Mouse (Mus musculus) left cerebral cortex, postnatal 14 days (tissue): Measurements from ENCODE around the gene Mybph. TPM values are rescaled to one million over a fixed set of nuclear protein-coding genes. Genes with fewer than 3 reads are reported as not detected.

ENCODE experiments used
- DNase-seq, 2 experiments: peaks; one replicate each; pipeline ENCODE4 v3.0.0; 2021 to 2022; ENCODE audit warnings: low spot score in 2 of 2, mixed read lengths in 1 of 2
- intact Hi-C: fragments of 180-260 bp; cut with DNase I; formaldehyde crosslinking; loops from one replicate; pipeline ENCODE4 v1.15.1; 2025
- total RNA-seq, 2 experiments: library from RNA; stranded (reverse); gene quantifications; 2 replicates each; pipeline ENCODE4 v1.2.3; 2021

Gene Mybph
- total RNA-seq, 2 experiments from 2014 or later = not detected

DNA sequence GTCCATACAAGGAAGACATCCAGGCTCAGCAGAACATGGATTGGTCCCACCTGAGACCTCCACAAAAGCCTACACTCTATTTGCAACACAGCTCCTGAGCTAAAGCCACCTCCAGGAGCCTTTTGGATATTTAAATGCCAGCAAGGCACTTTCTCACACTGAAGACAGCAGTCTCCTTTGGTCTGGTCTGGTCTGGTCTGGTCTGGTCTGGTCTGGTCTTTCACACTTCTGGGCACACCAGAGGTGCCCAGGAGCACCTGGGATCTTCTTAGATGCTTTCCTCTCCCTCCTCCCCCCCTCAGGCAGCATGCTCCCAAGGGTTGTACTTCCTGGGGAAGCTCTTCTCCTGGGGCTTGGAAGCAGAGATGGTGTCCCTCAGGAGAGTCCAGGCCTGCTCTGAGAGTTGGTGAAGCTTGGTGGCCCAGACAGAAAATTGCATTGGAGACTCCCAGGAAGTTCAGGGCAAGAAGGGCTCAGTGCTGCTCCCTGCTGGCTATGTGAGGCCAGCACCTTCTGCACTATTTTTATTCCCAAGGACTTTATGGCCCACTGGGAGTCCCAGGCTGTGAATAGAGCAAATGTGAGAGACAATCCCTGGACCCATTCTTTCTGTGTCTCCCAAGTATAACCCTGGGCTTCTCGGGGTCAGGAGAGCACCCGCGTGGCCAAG is 8.6 kb downstream of the Mybph start:
- intact Hi-C loops = loop anchor here (5.0 kb wide), 1 partner anchor 130 kb away; the partner anchor contains the start of gene Ppfia4
- DNase-seq = peak; percentile 57 to 77

DNA sequence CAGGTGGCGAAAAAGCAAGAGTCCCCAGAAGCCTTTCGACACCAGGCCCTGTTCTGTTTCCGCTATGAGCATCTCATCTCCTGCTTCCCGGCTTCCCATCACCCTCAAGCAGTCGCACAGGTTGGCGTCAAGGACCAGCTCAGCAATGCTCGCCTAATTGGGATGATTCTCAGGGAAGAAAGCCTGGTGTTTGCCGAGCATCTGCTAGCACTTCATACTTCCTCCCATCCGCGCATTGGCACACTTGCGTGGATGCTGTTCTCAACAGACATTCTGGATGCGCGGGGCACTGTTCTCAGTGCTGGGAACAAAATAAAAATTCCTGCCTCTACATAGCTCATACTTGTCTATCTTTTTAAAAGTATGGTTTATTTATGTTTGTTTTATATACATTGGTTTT is 11.0 kb downstream of the Mybph start:
- intact Hi-C loops = loop anchor here (5.0 kb wide), 1 partner anchor 128 kb away; the partner anchor contains the start of gene Ppfia4
- peak; percentile 66 to 73 for DNase-seq

DNA sequence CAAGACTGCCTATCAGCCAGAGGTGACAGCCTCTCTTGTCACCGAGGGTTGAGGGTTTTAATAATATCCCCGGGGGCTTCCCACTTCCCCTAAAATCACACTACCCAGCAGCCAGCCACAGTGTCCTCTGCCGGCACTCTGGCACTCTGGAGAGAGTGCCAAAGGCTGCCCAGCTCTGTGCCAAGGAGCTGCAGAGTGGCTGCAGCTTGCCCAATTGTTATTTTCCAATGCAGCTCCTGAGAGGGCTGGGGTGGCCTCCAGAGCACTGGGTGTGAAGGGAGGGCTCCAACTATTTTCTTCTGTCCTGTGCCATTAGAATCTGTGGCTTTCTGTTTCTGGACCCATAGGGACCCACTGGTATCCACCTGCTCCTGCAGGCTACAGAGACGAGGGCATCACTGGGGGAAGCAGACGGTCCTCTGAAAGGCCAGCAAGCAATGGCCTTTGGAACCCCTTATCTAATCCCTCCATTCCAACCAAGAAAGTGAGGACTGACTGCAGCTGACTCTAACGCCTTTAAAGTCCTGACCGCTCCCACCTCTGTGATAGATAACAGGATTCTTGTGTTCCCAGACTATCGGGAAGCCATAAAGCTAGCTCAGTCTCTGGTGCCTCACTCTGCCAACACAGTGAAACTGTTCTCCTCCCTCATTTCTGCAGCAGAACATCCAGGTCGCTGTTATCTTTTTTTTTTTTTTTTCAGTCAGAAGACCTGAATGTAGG is 12.2 kb downstream of the Mybph start:
- peak in 1 of 2 experiments; percentile 36 for DNase-seq
- intact Hi-C loops = no loop called here

DNA sequence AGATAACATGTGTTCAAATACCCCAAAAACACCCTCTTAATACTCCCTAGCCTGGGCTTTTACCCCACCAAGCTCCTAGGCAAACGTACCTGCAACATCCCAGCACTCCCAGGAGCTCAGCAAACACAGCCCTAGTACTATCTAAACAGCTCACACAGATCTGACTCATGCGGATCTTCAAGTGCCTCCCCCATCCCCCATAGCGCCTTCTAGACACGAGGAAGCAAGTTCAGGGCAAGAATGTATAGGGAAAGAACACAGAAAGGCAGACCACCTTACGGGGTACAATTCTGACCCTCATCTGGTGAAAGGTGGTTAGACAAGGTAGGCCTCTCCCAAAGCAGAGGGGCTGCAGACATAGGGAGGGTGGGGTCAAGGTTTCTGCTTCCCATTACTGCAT is 12.8 kb downstream of the Mybph start:
- DNase-seq = no peak
- intact Hi-C loops = no loop called here

DNA sequence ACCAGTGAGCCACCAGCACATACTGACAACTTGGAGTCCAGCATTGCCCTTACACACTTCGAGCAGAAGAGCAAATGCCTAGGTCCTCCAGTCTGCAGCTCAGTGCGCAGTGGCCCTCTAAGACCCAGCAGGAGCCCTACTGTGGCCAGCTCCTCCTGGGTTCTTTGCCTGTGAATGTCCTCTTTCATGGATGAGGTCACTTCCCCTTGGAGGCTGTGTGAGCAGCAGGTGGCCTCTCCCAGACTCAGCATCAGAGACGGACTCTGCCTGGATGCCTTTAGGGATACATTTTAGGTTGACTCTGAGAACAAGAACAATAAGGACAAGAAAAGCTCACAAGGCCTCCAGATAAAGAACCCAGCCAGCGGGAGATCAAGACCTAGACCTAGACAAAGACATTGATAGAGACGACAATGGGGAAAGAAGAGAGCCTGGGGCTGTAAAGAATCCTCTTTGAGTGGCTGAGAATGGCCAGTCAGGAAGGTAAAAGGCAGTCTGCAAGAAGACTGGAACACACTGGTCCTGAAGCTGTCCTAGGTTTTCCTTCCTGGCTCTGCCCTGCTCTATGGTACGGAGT is 17.0 kb downstream of the Mybph start:
- no peak for DNase-seq
- intact Hi-C loops = no loop called here

DNA sequence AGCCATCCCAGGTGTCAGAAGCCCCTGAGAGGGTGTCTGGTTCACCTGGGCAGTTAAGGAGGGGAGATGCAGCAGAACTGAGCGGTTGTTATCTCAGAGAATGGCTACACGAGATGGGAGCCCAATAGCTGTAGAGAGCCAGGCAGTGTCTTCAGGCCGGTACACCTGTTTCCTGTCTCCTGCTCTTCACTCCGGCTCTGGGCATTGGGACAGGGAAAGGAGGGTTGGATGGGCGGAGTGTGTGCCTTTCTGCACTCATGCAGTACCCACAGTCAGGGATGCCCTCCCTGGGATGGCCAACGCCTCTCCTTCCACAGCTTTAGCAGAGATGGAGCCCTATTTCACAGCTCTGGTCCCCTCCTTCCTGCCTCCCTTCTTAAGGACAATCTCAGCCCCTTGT is 17.8 kb downstream of the Mybph start:
- intact Hi-C loops = no loop called here
- no peak for DNase-seq

DNA sequence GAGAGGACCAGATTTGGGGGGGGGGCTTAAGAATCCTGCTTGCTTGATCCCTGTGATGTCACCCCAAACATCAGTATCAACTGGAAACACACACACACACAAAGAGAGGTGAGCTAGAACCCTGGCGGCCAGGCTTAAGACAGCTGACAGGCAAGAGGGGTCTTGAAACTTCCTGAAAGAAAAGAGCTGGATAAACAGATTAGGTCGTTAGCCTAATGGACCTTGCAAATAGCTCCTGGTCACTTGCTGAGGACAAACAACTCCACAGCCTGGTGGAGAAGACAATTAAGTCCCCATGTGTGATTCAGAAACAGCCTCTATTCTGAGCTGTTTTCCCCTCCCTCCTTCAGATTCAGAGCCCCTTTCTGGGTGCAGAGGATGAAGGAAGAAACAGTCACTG is 18.4 kb downstream of the Mybph start:
- no peak for DNase-seq
- intact Hi-C loops = no loop called here

DNA sequence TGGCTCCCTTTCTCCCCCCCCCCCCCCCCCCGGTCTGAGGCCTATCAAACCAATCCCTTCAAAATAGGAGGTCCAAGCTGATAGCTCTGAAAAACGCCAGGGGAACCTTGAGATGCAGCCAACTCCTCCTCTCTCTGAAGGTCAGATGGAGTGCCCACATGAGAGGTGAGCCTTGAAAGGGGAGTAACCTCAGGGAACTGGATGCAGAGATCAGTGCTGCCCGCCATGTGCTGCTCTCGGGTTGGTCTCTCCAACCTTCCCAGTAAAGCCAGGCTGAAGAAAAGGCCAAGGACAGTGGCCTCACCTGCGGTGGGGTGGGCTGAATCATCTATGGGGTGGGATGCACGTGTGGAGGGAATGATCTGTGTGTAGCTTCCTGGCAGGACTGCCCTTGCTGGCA is 19.1 kb downstream of the Mybph start:
- DNase-seq = no peak
- intact Hi-C loops = no loop called here

DNA sequence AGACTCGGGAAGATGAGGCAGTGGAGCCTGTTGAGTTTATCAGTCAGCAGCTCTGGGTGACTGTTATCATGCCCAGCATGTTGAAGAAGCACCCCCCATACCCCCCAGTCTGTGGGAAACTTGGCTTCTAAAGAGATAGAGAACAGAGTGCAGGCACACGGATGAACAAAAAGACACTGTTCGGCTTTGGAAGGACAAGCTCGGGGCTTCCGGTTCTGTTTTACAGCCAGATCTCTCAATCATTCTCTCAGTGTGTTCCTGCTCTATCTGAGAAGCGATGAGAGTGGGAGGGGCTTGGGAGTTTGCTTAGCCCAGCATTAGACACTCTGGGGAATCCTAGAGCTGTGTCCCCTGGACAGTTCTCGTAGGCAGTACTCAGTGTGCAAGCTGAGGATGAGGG is 20.2 kb downstream of the Mybph start:
- no peak for DNase-seq
- intact Hi-C loops = no loop called here

DNA sequence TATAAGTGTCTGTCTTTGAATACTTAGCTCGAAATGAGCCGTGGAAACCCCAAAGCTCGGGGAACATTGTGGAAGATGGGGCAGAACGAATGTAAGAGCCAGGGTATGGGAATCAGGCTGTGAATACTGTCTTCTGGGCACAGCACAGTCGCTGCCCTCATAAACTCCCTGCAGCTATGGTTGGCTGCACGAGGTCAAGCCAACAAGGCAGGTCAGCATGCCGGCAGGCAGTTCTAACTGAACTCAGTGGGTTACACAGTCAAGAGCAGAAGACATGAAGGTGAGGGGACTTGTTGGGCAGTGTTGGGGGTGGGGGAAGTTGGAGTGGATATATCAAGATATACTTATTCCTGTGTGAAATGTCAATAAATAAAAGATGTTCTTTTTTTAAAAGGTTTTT is 21.8 kb downstream of the Mybph start:
- intact Hi-C loops = no loop called here
- DNase-seq = no peak

DNA sequence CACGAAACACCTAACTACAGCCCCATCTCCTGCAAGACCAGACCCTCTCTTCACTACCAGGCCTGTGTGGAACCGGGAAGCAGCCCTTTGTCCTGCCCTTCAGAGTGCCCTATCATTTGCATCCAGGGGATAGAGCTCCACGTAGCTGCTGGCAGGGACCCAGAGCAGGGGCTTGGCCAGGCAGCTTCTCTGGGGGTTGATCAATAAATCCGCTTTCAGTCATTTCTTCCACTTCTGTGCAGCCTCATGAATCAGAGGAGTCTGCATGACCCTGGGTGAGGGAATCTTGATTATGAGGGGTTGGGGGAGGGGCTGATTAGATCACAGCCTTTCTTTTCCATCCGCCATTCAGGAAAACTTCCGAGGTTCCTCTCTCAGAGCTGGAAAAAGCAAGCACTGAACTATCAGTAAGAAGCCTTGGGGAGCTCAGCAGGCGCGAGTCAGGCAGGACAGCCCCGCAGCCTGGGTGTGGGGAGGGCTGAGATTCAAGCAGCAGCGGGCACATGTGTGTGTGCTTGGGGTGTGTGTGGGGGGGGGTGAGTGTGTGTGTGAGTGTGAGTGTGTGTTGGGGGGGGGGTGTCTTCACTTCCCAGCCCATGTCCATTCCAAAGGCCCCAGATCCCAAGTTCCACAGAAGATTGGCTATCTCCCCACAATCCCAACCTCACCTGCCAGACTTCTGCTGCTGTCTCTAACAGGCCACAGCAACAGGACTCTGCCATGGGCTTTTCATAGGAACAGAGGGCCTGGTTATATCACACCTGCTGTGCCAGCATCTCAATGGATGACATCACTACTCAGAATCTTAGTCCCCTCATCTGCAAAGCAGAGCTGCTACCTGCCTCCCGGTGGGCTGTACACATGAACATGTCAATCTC is 22.7 kb downstream of the Mybph start:
- intact Hi-C loops = no loop called here
- DNase-seq = no peak

DNA sequence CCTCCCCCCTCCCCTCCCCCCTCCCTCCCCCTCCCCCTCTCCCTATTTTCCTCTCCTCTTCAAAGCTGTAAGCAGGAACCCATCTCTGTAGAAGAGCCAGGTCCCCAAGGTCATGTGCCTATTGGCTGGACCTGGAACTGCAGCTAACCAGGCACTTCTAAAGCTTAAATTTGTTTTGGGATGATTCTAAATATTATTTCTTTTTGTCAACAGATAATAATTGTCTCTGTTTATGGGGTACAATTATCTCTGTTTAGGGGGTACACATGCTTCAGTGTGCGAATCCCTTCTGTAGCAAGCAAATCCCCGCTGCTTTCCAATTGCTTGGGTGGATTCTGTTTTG is 23.4 kb downstream of the Mybph start:
- intact Hi-C loops = no loop called here
- DNase-seq = no peak

DNA sequence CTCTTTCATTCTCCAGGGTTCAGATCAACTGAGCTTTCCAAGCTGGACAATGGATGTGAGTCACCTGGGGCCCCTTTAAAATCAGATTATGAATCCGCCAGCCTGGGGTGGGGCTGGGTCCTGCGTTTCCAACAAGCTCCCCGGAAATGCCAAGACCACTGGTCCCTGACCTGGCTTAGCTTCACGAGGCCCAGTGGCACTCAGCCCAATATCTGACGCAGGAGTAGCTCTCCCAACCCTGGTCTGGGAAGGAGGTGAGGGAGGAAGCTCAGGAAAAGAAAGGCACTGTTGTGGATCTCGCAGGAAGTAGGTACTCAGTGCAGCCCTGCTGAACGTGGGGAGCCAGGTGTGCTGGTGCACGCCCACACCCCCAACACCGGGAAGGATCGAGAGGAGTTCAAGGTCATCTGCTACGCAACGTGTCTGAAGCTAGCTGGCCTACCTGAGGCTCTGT is 23.8 kb downstream of the Mybph start:
- no peak for DNase-seq
- intact Hi-C loops = no loop called here

DNA sequence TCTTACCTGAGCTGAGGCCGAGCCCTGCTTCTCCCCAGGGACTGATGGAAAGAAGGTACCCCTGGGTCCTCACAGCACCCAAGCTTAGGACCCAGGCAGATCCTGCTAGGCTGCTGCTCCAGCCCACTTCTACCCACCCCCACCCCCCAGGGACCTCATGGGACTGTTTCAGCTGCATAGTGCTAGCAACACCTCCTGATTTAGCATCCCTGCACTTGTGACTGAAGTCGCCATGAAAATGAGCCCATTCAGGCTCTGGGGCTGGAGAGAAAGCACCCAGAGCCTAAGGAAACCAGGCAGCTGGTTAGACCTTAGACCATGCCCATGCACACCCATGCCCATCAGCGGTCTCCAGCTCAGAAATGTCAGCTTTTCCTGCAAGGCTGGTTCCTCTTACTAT is 24.7 kb downstream of the Mybph start:
- intact Hi-C loops = no loop called here
- no peak for DNase-seq

DNA sequence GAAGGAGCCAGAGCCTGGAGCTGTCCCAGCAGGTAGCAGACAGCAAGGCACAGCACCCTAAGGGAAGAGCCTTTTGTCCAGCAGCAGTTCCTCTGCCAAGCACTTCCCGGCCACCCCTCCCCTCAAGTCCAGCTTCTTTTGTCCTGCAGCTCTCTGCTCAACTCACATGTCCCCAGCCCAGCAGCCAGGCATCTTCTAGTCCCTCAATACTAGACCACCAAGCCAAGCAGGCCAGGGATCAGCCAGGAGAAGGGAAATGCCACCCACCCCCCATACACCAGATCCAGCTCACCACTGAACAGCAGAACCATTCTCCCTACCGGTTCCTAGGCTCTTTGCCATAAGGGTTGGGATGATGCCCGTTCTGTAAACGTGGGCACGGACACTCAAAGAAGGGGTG is 26.4 kb downstream of the Mybph start:
- DNase-seq = no peak
- intact Hi-C loops = no loop called here

DNA sequence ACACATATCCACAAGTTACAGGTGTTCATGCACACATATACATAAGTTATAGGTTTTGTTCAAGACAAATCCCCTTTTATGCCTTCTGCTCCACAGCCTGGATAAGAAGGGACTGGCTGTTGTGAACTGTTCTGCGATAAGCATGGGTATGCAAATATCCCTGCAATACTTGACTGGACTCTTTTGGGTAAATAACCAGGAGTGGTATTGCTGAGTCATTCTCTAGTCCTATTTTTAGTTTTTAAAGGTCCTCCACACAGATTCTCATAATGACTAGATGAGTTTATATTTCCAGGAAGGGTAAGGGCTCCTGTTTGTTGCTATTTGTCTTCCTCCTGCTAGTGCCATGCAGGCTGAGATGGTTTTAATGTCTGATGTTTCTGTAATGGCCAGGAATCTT is 27.9 kb downstream of the Mybph start:
- intact Hi-C loops = no loop called here
- DNase-seq = no peak

DNA sequence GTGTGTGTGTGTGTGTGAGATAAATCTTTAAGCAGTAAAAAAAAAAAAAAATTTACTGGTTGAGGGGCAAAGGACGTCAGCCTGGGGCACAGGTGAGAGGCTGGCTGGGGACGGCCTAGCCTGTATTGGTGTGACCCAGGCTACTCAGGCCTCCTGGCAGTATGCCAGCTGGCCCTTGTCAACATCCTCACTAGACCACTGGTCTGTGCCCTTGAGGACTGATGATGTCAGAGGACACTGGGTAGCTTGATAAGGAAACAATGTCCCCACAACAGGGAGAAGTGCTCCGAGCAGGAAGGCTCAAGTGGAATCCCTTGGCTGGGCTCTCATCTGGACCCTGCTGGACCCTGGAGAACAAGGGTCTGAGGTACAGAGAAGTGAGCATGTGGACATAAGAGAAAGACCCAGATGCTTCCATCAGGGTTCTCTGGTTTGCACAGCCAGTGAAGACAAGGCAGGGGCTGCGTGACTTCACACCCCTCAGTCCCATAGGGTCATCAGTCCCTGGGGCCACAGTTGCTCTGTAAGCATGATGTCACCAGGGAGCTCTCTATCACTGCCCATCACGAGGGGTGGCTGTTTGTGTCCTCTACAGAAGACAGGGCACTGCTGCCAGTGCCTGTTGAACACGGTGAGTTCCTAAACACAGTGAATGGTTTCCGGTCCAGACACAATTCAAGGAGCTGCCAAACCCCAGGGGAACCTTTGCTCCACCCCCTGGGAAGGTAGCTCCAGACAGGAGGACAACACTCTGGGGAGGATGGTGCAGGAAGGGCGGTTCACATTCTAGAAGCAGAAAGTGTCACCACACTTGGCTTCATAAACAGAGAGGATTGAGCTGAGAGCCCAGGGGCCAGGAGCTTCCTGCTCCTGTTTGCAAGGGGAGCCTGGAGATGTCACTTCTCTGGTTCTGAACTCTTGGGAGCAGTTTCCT is 29.1 kb downstream of the Mybph start:
- intact Hi-C loops = no loop called here

DNA sequence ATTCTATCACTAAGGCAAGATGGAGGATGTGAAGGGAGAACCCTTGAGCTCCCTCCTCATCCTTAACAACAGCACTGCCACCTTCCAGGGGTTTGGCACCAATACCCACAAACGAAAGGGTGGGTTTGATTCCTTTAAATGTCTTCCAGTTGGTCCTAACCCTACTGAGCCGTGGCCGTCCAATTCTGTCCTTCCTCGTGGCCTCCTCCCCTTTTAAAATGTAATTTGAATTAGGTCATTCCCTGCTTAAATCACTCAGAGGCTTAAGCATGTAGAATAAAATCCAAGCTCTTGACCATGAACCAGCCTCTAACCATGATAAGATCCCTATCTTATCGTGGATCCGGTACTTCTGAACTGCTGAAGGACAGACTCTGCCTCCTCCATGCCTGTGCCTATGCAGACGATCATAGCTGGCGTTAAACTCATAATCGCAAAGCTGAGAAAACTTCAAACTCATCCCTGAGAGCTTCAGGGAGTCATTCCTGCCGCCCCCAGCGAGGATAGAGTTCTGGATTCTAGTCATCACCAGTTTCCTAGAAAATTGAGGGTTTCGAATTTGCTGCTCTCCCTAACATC is 31.5 kb downstream of the Mybph start:
- intact Hi-C loops = no loop called here
- DNase-seq = no peak

More for the DNA sequence above, 29.1 kb downstream of the Mybph start:
- no peak for DNase-seq

DNA sequence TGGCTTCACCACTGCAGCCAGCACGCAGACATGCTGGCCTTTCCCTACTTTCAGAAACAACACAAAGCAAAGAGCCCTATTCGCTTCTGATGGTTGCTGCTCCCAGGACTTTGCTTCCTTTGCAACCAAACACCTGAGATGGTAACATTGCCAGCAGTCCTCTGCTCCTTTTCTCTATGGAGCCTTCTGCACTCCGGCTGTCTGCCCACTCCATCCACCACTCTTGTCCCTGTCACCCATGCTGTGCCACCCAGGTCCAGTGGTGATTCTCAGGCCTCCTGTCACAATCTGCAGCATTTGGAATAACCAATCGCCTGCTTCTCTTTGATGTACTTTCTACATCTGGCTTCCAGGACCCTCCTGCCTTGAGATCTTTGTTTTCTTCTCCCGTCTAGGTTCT is 32.1 kb downstream of the Mybph start:
- intact Hi-C loops = no loop called here
- no peak for DNase-seq
